Mouse (Mus musculus) heart, adult 2 months (tissue): Measurements from ENCODE around the gene Rgl3.

Experiments used
- CTCF ChIP-seq: fragments of 200-600 bp; IDR thresholded peaks from 2 replicates; pipeline ENCODE4 v1.8.1; 2022; ENCODE audit warnings: antibody characterized with exemption, mild to moderate bottlenecking, moderate library complexity
- EP300 ChIP-seq: fragments of 200-500 bp; IDR thresholded peaks from 2 replicates; pipeline ENCODE4 v1.6.1; 2011; ENCODE audit warnings: low read depth, low read length, control low read depth; ENCODE audit not compliant: insufficient read depth
- POLR2A ChIP-seq: fragments of 200-500 bp; IDR thresholded peaks from 2 replicates; pipeline ENCODE4 v1.6.1; 2011; ENCODE audit warnings: mild to moderate bottlenecking, low read depth, low read length, control low read depth; ENCODE audit not compliant: insufficient read depth

- TF ChIP-seq CTCF (no peak), POLR2A (no peak), EP300 (no peak)
Observed at GRCm38 (mm10) chr9:21960135-21960534, 29.1 kb downstream of the Rgl3 start.
